Mouse (Mus musculus) c-Kit-positive CD71-positive TER-119-positive erythroid progenitor cells, embryonic 14.5 days (primary cell): ENCODE measurements around the gene Sdhaf1.

Source experiments
- DNase-seq: peaks from one replicate; pipeline ENCODE4 v3.0.0-alpha.2; 2013; ENCODE audit warnings: low spot score

Gene Sdhaf1

DNA sequence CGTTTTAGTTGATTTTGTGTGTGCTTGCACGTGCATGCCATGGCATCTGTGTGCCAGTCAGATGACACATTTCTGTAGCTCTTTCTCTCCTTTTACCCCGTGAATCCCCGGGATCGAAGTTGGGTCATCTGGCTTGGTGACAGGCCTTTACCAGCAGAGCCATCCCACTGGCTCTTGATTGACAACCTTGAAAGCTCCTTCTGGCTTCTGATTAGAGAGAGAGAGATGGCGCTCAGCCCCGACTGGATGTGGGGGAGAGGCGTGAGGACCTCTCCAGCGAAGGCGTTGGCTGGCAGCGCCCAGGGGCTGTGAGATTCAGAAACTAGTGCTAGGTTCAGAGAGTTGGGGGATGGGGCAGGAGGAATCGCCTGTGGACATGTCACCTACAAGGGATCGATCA, 29.9 kb downstream of the Sdhaf1 start:
- DNase-seq, result no peak

DNA sequence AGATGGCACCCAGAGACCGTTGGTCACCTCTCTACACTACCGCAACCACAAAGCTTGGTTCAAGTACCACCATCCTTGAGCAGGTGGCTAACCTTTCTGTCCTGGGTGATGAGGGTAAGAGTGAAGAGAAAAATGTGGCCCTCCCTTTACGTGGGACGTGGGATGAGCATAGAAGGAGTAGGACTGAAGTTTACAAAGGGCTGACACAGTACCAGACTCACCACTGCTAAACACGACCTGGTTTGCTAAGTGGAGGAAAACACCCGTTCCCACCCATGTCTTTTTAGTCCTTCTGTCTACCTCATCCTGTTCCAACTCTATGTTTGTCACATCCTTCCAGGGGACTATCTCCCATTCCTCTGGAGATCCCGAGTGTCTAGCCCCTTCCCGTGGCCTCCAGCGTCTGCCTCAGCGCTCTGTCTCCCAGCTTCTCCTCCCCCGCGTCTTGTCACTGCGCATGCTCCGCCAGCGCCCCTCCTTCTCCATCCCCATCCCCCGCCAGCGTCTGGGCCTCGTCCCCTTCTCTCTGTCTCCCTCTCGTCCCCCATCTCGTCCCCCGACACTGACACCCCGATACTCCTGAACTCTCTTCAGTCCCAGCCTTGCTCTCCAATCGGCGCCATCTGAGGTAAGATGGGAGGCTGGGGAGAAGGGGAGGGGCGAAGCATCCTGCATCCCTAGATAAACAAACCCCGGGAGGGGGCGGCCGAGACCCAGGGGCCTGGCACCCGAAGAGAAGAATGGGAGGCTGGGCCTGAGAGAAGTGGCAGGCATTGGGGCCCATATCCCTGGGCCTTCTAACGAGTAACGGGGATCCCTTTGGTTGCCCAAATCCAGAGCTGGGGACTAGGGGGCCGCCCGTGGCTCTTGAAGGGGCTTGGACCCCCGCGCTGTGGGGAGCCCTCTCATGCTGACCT, 32.2 kb downstream of the Sdhaf1 start, which contains the start of gene Clip3:
Gene Clip3, plus strand, starts transcription at position 514 of the 917 bp plus-strand sequence.
- no peak for DNase-seq

- no peak for DNase-seq
These were observed 33.8 kb downstream of the Sdhaf1 start for GRCm38 (mm10) chr7:30289714-30290399.

DNA sequence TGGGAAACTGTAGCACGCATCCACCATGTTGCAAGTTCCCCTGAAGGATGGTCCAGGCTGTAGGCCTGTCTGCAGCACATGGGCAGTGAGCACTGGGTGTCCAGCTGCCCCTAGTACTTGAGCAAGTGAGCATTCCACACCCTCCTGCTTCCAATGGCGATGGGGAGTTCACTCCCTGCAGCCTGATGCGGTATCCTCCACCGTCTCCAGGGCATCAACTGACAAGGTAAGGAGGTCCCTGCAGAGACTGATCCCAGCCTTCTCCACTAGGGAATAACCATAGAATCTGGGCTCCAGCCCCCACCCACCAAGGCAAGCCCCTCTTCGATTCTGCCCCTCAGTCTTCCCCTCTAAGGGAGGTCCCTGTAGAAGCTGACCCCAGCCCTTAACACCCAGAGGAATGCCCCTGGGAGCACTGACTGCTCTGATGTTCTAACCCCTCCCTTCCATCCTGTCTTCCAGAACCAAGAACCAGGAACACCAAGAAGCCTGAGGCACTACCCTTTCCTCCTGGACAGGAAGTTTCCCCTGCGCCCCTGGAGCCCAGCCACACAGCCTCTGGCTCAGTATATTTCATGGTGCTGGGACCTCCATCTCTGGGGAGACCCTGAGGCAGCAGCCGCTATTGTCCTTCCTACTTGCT, 34.5 kb downstream of the Sdhaf1 start:
- no peak for DNase-seq

- no peak for DNase-seq
These were observed 35.6 kb downstream of the Sdhaf1 start for GRCm38 (mm10) chr7:30288046-30288445.

- DNase-seq, result no peak
These were observed 36.8 kb downstream of the Sdhaf1 start for GRCm38 (mm10) chr7:30286701-30287410.

- DNase-seq, result no peak
These were observed 41.0 kb downstream of the Sdhaf1 start for GRCm38 (mm10) chr7:30282740-30283139.

- no peak for DNase-seq
These were observed 42.2 kb downstream of the Sdhaf1 start for GRCm38 (mm10) chr7:30281522-30281921.

- DNase-seq, result peak; percentile 79
These were observed 43.0 kb downstream of the Sdhaf1 start for GRCm38 (mm10) chr7:30280670-30281138.

GRCm38 (mm10) chr7:30279951-30280669, 43.6 kb downstream of the Sdhaf1 start, which contains the start of the genes Thap8 and Wdr62:
Gene Thap8 (plus strand): TSS chr7:30280094.
Gene Wdr62 (minus strand): TSS chr7:30280419.
- peak; percentile 93 for DNase-seq

GRCm38 (mm10) chr7:30279536-30279935, 44.2 kb downstream of the Sdhaf1 start:
- no peak for DNase-seq

- no peak for DNase-seq
These were observed 44.8 kb downstream of the Sdhaf1 start for GRCm38 (mm10) chr7:30278911-30279310.

DNA sequence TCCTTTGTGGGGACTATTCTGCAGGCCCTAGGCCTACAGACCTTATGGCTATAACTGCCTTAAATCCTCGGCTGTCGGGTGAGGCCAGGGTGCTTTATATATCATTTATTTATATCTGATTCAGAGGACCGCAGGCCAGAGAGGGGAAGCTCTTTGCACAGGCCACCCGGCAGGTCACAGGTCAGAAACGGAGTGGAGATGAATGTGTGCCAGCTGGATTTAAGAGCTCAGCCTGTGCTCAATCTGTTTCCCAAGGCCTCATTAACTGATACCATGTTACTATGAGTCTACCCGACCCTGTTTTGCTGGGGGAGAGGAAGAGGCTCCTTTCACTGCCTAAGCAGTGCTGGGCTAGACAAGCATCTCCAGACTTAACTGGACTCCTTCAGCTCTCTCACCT, 49.3 kb downstream of the Sdhaf1 start:
- DNase-seq, result no peak
